16 mouse cellular contexts compared by ENCODE assay signal in the genomic region with DNA sequence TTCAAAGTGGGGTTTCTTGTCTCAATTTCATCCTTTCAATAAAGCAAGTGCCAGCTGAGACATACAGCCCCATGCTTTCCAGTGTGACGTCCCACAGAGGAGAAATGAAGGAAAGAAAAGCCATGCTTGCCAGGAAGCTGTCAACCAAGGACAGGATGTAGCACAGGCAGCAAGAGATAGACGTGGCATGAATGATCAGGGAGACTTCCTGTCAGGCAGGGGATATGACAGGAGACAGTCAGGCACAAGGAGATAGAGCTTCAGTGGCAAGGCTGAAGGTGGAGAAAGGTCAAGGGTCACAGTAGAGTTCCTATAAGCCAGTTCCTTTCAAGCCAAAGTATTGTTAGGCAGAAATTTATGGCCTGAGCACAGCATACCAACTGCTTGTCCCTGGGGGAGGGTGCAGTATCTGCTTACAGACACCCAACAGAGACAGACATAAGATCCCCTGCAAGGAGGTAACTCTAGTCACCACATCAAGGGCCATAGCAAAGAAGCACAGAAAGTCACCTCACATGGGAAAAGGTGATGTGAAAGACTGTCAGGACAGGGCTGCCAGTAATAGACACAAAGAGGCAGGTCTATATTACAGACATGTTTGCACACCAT. TPM values are rescaled to one million over a fixed set of nuclear protein-coding genes. Genes with fewer than 3 reads are reported as not detected.
A peak's percentile ranks its signal among the peaks of the same experiment; 100 is the strongest.
DNase-seq lines count a peak whose midpoint lies in the region; ATAC-seq and TF ChIP-seq lines count a peak whose summit lies in the region.
"Had no signal": no experiment of that assay in that cellular context is flagged by ENCODE, and none has a peak within 500 bp of the region (broad histone marks: within the 10 kb centered on the region; RNA-seq: fewer than 3 reads in every experiment).

No protein-coding gene starts in this region.

- 9% methylated on average over 2 of the region's 2 CpGs for WGBS in heart, embryonic 12.5 days
- WGBS in lung, embryonic 14.5 days: 19% methylated on average over 2 of the region's 2 CpGs
- 19% methylated on average over 2 of the region's 2 CpGs for WGBS in liver, embryonic 13.5 days (ENCODE audit: insufficient replicate concordance)
- 16% methylated on average over 2 of the region's 2 CpGs for WGBS in hindbrain, embryonic 13.5 days

- H3K27ac ChIP-seq in heart, embryonic 12.5 days (ENCODE audit: poor library complexity, severe bottlenecking): no peak overlapping the region
- H3K27ac ChIP-seq in lung, embryonic 14.5 days (ENCODE audit: low read depth): 0 out of 2 replicates have a peak overlapping the region, but pooled peaks have one; percentile 12
- H3K27ac ChIP-seq in liver, embryonic 13.5 days: no peak overlapping the region
- no peak overlapping the region for H3K27ac ChIP-seq in hindbrain, embryonic 13.5 days
- H3K27ac ChIP-seq: heart, embryonic 15.5 days; hindbrain, embryonic 15.5 days had no signal

- ATAC-seq in heart, embryonic 12.5 days (ENCODE audit: insufficient number of reproducible peaks, low FRiP score): peak; percentile 77; the same call in 1 of the 2 replicates
- peak; percentile 86 for ATAC-seq in lung, embryonic 14.5 days (ENCODE audit: insufficient read depth)
- peak; percentile 31; the same call in 1 of the 2 replicates for ATAC-seq in liver, embryonic 13.5 days (ENCODE audit: low read depth)
- no peak for ATAC-seq in hindbrain, embryonic 13.5 days (ENCODE audit: low FRiP score)
- ATAC-seq: forebrain, embryonic 16.5 days had no signal

- no peak for TF ChIP-seq CTCF in lung, embryonic 14.5 days (IDR thresholded peaks at IDR 0.05; ENCODE audit: low read depth)

- H3K4me1 ChIP-seq in heart, embryonic 12.5 days (replicated peaks): peaks cover 10% of the 10 kb centered on the region
- peaks cover 6% of the 10 kb centered on the region; the same call in 1 of the 2 replicates for H3K4me1 ChIP-seq in lung, embryonic 14.5 days (ENCODE audit: insufficient read depth)
- H3K4me1 ChIP-seq in liver, embryonic 13.5 days (replicated peaks): no peaks in the 10 kb centered on the region
- peaks cover 7% of the 10 kb centered on the region; the same call in 1 of the 2 replicates for H3K4me1 ChIP-seq in hindbrain, embryonic 13.5 days (replicated peaks)
- H3K4me1 ChIP-seq: hindbrain, embryonic 15.5 days had no signal

- H3K9me3 ChIP-seq in heart, embryonic 12.5 days (replicated peaks): no peaks in the 10 kb centered on the region
- H3K9me3 ChIP-seq in lung, embryonic 14.5 days (ENCODE audit: low read depth, low read length): no peaks in the 10 kb centered on the region
- H3K9me3 ChIP-seq in liver, embryonic 13.5 days (replicated peaks): no peaks in the 10 kb centered on the region
- H3K9me3 ChIP-seq in hindbrain, embryonic 13.5 days: no peaks in the 10 kb centered on the region
- H3K9me3 ChIP-seq: G1E; heart, embryonic 15.5 days; hindbrain, embryonic 15.5 days had no signal

- no peak for DNase-seq in heart, adult 9 months (ENCODE audit: low spot score in 2 of 2)
- DNase-seq in lung, embryonic 14.5 days: peak; percentile 69
- DNase-seq in lung, postnatal 14 days: no peak
- DNase-seq in ZHBTc4 (ENCODE audit: low read depth, low spot score): peak; percentile 24
- no peak for DNase-seq in liver, embryonic 13.5 days
- DNase-seq in spleen, postnatal 36 days (ENCODE audit: low spot score in 2 of 2): no peak
- DNase-seq: adrenal gland, postnatal 14 days; gastrocnemius, postnatal 10 days; retina, postnatal 1 day had no signal

- no peaks in the 10 kb centered on the region for H3K36me3 ChIP-seq in heart, embryonic 12.5 days
- no peaks in the 10 kb centered on the region for H3K36me3 ChIP-seq in lung, embryonic 14.5 days (ENCODE audit: insufficient read depth)
- H3K36me3 ChIP-seq in liver, embryonic 13.5 days: no peaks in the 10 kb centered on the region
- H3K36me3 ChIP-seq in hindbrain, embryonic 13.5 days: no peaks in the 10 kb centered on the region
- H3K36me3 ChIP-seq: G1E; heart, embryonic 15.5 days; hindbrain, embryonic 15.5 days had no signal

- H3K27me3 ChIP-seq in heart, embryonic 12.5 days (replicated peaks): no peaks in the 10 kb centered on the region
- no peaks in the 10 kb centered on the region for H3K27me3 ChIP-seq in lung, embryonic 14.5 days (ENCODE audit: insufficient read depth, low read length)
- no peaks in the 10 kb centered on the region for H3K27me3 ChIP-seq in liver, embryonic 13.5 days
- no peaks in the 10 kb centered on the region for H3K27me3 ChIP-seq in hindbrain, embryonic 13.5 days
- H3K27me3 ChIP-seq: heart, embryonic 15.5 days; hindbrain, embryonic 15.5 days had no signal

- H3K4me3 ChIP-seq in heart, embryonic 12.5 days: no peak overlapping the region
- H3K4me3 ChIP-seq in lung, embryonic 14.5 days (ENCODE audit: low read depth, low read length): no peak overlapping the region
- H3K4me3 ChIP-seq in liver, embryonic 13.5 days (replicated peaks): no peak overlapping the region
- no peak overlapping the region for H3K4me3 ChIP-seq in hindbrain, embryonic 13.5 days
- H3K4me3 ChIP-seq: heart, embryonic 15.5 days; hindbrain, embryonic 15.5 days had no signal

- H3K4me2 ChIP-seq in heart, embryonic 12.5 days: no peak overlapping the region
- no peak overlapping the region for H3K4me2 ChIP-seq in lung, embryonic 14.5 days
- no peak overlapping the region for H3K4me2 ChIP-seq in liver, embryonic 13.5 days
- H3K4me2 ChIP-seq in hindbrain, embryonic 13.5 days: no peak overlapping the region
- H3K4me2 ChIP-seq: heart, embryonic 15.5 days; hindbrain, embryonic 15.5 days had no signal

- no peak overlapping the region for H3K9ac ChIP-seq in heart, embryonic 12.5 days
- H3K9ac ChIP-seq in lung, embryonic 14.5 days: no peak overlapping the region
- no peak overlapping the region for H3K9ac ChIP-seq in liver, embryonic 13.5 days
- H3K9ac ChIP-seq in hindbrain, embryonic 13.5 days: no peak overlapping the region
- H3K9ac ChIP-seq: heart, embryonic 15.5 days; hindbrain, embryonic 15.5 days had no signal

RNA-seq across cellular contexts. Expression of a gene that starts 8.6 kb away (rescaled TPM):
- 3.9 and 5.5 TPM in 2 replicates for polyA plus RNA-seq in heart, embryonic 12.5 days (2016; fragmentation: Nextera tagmentation; extraction: Ambion mirVana)
- 0.84 and 2.5 TPM in 2 replicates for polyA plus RNA-seq in lung, embryonic 14.5 days (2014; fragmentation: Nextera tagmentation; extraction: Ambion mirVana)
- 2.4 and 3.2 TPM in 2 replicates for polyA plus RNA-seq in liver, embryonic 13.5 days (2015; fragmentation: Nextera tagmentation; extraction: Ambion mirVana)
- polyA plus RNA-seq in hindbrain, embryonic 13.5 days (2015; fragmentation: Nextera tagmentation; extraction: Ambion mirVana): 1.3 and 1.5 TPM in 2 replicates
- polyA plus RNA-seq: C2C12, G1E had no signal

RNA-seq across cellular contexts. Expression of a gene that starts 28.9 kb away (rescaled TPM):
- not detected in 2 replicates for polyA plus RNA-seq in heart, embryonic 12.5 days (2016; fragmentation: Nextera tagmentation; extraction: Ambion mirVana)
- polyA plus RNA-seq in lung, embryonic 14.5 days (2014; fragmentation: Nextera tagmentation; extraction: Ambion mirVana): 1.4 and 1.6 TPM in 2 replicates
- not detected in 2 replicates for polyA plus RNA-seq in liver, embryonic 13.5 days (2015; fragmentation: Nextera tagmentation; extraction: Ambion mirVana)
- polyA plus RNA-seq in hindbrain, embryonic 13.5 days (2015; fragmentation: Nextera tagmentation; extraction: Ambion mirVana): 0.09 TPM in 2 replicates
- polyA plus RNA-seq: G1E had no signal

Comparison
In these comparisons a context has a peak if more than half of its experiments do, and no peak if none do; other contexts are left out.
1. DNase-seq: peak in lung, embryonic 14.5 days (single experiment) and ZHBTc4 (single experiment); none in heart, adult 9 months (0 of 2), lung, postnatal 14 days (single experiment), liver, embryonic 13.5 days (single experiment) and spleen, postnatal 36 days (0 of 2).